Mouse (Mus musculus): ENCODE measurements at regions not wholly inside any gene's neighbourhood (a gene's known extent, or its start where the extent isn't known, plus 50 kb on each side); places are given as distances from the start of the nearest gene placed in this dataset.

DNA sequence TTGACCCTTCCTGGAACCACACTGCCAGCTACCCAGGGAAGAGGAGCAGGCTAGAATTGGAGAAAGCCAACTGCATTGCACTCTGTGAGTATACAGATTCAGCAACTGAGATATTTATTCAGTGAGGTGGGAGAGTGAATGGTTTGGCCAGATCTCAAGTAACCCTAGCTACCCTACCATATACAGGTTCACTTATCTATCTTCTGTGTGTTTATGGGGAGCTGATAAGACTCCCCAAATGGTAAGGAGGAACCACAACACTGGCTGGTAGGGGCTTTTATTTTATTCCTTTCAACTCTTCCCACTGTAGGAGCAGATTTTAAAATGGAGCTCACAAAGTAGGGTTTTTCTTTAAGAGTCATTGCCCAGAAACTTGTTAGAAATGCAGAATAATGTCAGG, 62.9 kb downstream of the Arrdc3 start:
- Histone ChIP-seq H3K4me3 (ENCODE audit: insufficient read depth, low read length) (no peak overlapping the region), H3K27ac (ENCODE audit: insufficient read depth, low read length) (peak overlapping the region; percentile 65), H3K4me1 (ENCODE audit: control insufficient read depth, insufficient read depth, low read length) (no peaks in the 10 kb centered on the region)
- TF ChIP-seq CTCF (IDR thresholded peaks at IDR 0.05; ENCODE audit: extremely low read depth, insufficient read depth, low read length) (no peak), POLR2A (IDR thresholded peaks at IDR 0.05; ENCODE audit: extremely low read depth, insufficient read depth, low read length) (no peak)

DNA sequence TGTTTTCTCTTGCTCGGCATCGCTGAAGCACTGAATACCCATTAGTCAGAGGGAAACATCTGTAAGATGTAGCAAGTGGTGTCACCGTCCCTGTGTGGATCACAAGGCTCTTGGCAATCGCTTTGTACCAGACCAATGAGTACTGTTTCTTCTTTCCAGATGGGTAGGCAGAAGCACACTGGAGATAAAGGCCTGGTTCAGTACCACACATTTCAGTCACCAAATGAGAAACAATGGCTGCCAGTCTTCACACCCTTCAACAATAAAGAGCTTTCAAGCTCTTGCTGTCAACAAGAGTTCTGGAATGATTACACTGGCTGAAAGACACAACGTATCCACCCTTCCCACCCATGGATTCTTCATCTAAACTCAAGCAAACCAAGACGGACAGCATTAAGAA, 64.5 kb downstream of the Arrdc3 start:
- Histone ChIP-seq H3K27ac (ENCODE audit: insufficient read depth, low read length) (no peak overlapping the region; the same call in 1 of the 2 replicates), H3K4me3 (ENCODE audit: insufficient read depth, low read length) (no peak overlapping the region), H3K4me1 (ENCODE audit: control insufficient read depth, insufficient read depth, low read length) (no peaks in the 10 kb centered on the region)
- no peak for TF ChIP-seq POLR2A (IDR thresholded peaks at IDR 0.05; ENCODE audit: extremely low read depth, insufficient read depth, low read length)
- TF ChIP-seq CTCF (IDR thresholded peaks at IDR 0.05; ENCODE audit: extremely low read depth, insufficient read depth, low read length): no peak

DNA sequence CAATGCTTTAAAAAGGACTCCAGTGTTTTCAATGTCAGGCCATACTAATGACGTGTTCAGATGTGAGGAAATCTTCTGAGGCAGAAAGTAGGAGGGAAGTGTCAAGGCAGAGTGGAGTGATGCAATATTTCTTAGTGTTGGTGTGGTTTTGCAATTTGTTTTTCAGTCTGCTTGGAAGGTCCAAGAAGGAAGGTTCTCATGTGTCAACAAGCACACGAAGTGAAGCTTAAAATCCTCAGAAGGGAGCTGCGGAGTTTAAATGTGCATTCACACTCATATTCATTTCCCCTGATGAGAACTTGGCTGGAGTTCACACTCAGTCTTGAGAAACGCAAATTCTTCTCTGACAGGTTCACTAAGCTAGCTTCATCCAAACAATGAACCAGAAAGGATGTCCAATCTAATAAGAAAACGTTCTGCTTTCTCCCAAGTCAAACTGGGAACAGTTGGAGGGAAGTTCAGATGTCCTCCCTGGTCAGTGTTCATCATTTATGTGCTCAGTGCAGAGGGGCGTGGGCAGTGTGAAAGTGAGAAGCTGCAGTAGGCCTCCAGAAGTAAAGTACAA, 66.0 kb downstream of the Arrdc3 start:
- TF ChIP-seq POLR2A (IDR thresholded peaks at IDR 0.05; ENCODE audit: extremely low read depth, insufficient read depth, low read length): no peak
- no peak for TF ChIP-seq CTCF (IDR thresholded peaks at IDR 0.05; ENCODE audit: extremely low read depth, insufficient read depth, low read length)
- H3K27ac ChIP-seq (ENCODE audit: insufficient read depth, low read length): peak overlapping the region; percentile 87
- no peak overlapping the region for H3K4me3 ChIP-seq (ENCODE audit: insufficient read depth, low read length)
- no peaks in the 10 kb centered on the region for H3K4me1 ChIP-seq (ENCODE audit: control insufficient read depth, insufficient read depth, low read length)

DNA sequence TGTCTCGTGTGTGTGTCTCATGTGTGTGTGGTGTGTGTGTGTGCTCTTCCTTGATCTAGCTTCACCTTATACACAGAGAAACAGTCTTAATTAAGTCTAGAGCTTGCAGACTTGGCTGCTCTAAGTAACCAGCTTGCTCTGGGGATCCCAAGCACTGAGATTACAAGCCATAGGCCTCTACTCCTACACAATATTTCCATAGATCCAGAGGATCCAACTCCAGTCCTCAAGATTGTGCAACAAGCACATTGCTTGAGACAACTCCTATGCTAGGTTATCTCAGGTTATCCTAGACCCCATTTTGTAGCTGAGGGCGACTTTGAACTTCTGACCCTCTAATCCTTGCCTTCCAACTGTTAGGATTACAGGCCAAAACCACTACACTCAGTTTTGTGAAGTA, 67.1 kb downstream of the Arrdc3 start:
- TF ChIP-seq POLR2A (IDR thresholded peaks at IDR 0.05; ENCODE audit: extremely low read depth, insufficient read depth, low read length) (no peak), CTCF (IDR thresholded peaks at IDR 0.05; ENCODE audit: extremely low read depth, insufficient read depth, low read length) (no peak)
- H3K4me1 ChIP-seq (ENCODE audit: control insufficient read depth, insufficient read depth, low read length): no peaks in the 10 kb centered on the region
- H3K27ac ChIP-seq (ENCODE audit: insufficient read depth, low read length): 0 out of 2 replicates have a peak overlapping the region, but pooled peaks have one; percentile 35
- no peak overlapping the region for H3K4me3 ChIP-seq (ENCODE audit: insufficient read depth, low read length)

DNA sequence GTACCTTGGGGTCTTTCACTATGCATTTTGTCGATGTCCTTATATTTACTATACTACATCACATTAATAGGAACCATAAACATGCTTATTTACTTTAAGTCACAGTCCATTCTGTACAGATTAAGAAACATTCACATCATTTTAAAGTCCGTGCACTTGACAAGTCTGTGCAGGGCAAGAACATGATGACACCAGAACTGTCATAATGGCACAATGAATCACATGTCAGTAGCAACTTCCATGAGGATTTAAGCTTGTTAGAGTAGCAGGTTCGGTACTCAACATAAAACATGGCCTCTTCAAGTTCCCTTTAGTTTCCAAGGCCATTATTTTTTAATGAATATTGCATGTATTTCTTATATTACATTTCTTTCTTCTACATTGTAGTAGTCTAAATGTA, 67.6 kb downstream of the Arrdc3 start:
- Histone ChIP-seq H3K27ac (ENCODE audit: insufficient read depth, low read length) (no peak overlapping the region), H3K4me1 (ENCODE audit: control insufficient read depth, insufficient read depth, low read length) (no peaks in the 10 kb centered on the region), H3K4me3 (ENCODE audit: insufficient read depth, low read length) (no peak overlapping the region)
- TF ChIP-seq CTCF (IDR thresholded peaks at IDR 0.05; ENCODE audit: extremely low read depth, insufficient read depth, low read length): no peak
- no peak for TF ChIP-seq POLR2A (IDR thresholded peaks at IDR 0.05; ENCODE audit: extremely low read depth, insufficient read depth, low read length)

DNA sequence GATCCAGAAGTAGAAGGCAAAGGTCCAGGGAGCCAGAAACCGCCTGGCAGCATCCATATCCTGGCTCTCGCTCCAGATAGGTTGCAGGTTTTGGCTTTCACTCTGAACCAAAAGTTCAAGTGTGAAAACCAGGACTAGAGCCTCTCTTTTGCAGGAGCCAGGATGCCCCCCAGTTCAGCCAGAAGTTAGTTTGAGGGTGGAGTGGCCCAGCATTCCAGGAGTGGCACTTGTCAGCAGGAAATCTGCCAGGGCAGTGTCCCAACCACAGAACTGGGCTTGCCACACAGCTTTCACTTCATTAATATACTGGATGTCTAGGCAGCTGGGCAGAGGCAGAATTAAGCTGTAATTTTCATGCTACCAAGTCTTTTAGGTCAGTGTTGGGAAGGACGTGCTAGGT, 68.1 kb downstream of the Arrdc3 start:
- Histone ChIP-seq H3K27ac (ENCODE audit: insufficient read depth, low read length) (0 out of 2 replicates have a peak overlapping the region, but pooled peaks have one; percentile 6), H3K4me1 (ENCODE audit: control insufficient read depth, insufficient read depth, low read length) (no peaks in the 10 kb centered on the region), H3K4me3 (ENCODE audit: insufficient read depth, low read length) (no peak overlapping the region)
- no peak for TF ChIP-seq POLR2A (IDR thresholded peaks at IDR 0.05; ENCODE audit: extremely low read depth, insufficient read depth, low read length)
- TF ChIP-seq CTCF (IDR thresholded peaks at IDR 0.05; ENCODE audit: extremely low read depth, insufficient read depth, low read length): no peak

DNA sequence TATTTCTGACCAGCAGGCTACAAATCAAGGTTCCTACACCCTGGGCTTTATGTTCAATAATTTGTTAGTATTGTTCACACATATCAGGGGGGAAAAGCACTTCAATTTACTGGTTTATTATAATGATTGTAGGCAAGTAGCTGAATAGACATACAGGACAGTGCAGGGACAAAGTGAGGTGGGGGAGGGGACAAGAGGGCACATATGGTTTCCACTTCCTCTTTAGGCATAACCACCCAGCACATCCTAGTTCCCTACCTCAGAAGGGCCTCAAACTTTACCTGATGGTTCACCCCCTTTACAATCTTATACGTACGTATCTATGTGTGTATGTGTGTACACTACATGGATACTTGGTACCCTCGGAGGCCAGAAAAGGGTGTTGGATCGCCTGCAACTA, 69.7 kb downstream of the Arrdc3 start:
- Histone ChIP-seq H3K27ac (ENCODE audit: insufficient read depth, low read length) (no peak overlapping the region), H3K4me1 (ENCODE audit: control insufficient read depth, insufficient read depth, low read length) (no peaks in the 10 kb centered on the region), H3K4me3 (ENCODE audit: insufficient read depth, low read length) (no peak overlapping the region)
- TF ChIP-seq POLR2A (IDR thresholded peaks at IDR 0.05; ENCODE audit: extremely low read depth, insufficient read depth, low read length): no peak
- no peak for TF ChIP-seq CTCF (IDR thresholded peaks at IDR 0.05; ENCODE audit: extremely low read depth, insufficient read depth, low read length)

DNA sequence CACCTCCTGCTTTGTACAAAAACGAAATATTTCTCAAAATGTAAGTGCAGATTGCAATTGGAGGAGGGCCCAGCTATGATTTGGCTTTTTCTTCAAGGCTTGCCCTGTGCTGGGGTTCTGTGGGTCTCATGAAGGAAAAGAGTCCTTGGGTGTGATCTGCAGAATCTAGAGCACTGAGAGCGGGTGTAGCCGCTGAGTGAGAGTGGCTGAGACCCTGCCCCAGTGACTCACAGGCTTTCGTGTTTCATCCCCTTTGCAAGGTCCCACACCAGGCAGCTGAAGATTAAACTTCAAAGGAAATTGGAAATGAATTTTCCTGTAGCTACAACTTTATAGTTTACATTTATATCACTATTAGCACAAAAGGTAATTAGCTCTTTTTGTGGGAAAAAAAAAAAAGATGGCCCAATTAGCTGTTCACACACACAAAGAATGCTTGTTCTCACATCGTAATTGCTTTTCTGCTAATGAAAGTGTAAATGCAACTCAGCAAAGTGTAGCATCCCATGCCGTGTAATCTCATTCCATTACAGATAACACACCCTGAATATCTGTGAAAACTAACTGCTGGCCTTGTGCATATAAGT, 71.0 kb downstream of the Arrdc3 start:
- no peaks in the 10 kb centered on the region for H3K4me1 ChIP-seq (ENCODE audit: control insufficient read depth, insufficient read depth, low read length)
- no peak for TF ChIP-seq POLR2A (IDR thresholded peaks at IDR 0.05; ENCODE audit: extremely low read depth, insufficient read depth, low read length)
- no peak for TF ChIP-seq CTCF (IDR thresholded peaks at IDR 0.05; ENCODE audit: extremely low read depth, insufficient read depth, low read length)
- H3K4me3 ChIP-seq (ENCODE audit: insufficient read depth, low read length): no peak overlapping the region
- no peak overlapping the region for H3K27ac ChIP-seq (ENCODE audit: insufficient read depth, low read length)

DNA sequence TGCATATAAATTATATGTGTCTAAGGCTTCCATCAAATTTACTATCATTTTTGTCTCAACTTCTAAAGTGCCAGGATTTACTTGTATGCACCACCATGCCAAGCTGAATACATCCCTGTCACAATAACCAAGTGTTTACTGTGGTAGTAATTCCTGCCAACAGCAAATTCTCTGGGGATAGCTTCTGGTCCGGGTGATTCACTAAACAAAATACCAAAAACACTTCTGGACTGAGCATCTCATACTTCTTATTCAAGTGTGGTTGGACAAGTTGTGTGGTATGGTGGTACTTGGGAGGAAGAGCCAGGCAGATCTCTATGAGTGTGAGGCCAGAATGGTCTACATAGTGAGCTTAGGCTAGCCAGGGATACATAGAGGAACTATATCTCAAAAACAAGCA, 73.8 kb downstream of the Arrdc3 start:
- no peak for TF ChIP-seq CTCF (IDR thresholded peaks at IDR 0.05; ENCODE audit: extremely low read depth, insufficient read depth, low read length)
- TF ChIP-seq POLR2A (IDR thresholded peaks at IDR 0.05; ENCODE audit: extremely low read depth, insufficient read depth, low read length): no peak
- H3K4me1 ChIP-seq (ENCODE audit: control insufficient read depth, insufficient read depth, low read length): no peaks in the 10 kb centered on the region
- no peak overlapping the region for H3K27ac ChIP-seq (ENCODE audit: insufficient read depth, low read length)
- no peak overlapping the region for H3K4me3 ChIP-seq (ENCODE audit: insufficient read depth, low read length)

DNA sequence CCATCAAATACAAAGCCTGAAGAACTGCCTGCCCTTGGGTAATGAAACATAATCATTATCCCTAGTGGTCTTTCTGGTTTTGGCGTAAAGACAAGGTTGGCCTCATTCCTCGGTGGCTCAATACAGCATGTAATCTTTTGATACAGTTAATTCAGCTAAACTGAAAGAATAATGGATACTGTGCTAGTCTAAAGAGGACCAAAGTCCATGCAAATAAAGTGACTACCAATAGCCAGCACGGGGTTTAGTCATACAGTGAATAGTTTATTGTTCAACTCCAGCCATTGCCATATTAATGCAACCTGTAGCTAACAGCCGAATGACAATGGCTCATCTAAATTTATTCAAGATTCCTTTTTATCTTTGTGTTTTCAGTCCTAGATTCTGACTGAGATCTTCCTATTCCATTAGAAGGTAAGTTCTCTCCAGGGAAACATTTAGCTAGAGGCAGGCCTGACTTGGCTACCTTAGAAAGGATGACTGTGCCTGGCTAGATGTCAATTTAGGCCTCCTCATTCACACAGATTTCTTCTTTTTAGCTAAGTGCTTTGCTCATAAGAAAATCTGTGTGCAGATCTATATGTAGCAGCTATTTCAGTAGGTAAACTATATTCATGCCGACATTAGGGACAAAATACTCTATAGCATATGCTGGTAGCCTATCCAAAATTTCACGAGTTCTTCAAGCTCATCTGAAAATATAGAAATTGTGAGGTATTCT, 74.4 kb downstream of the Arrdc3 start:
- Histone ChIP-seq H3K4me1 (ENCODE audit: control insufficient read depth, insufficient read depth, low read length) (no peaks in the 10 kb centered on the region), H3K4me3 (ENCODE audit: insufficient read depth, low read length) (no peak overlapping the region), H3K27ac (ENCODE audit: insufficient read depth, low read length) (no peak overlapping the region)
- TF ChIP-seq POLR2A (IDR thresholded peaks at IDR 0.05; ENCODE audit: extremely low read depth, insufficient read depth, low read length) (no peak), CTCF (IDR thresholded peaks at IDR 0.05; ENCODE audit: extremely low read depth, insufficient read depth, low read length) (no peak)

All from cortical plate, adult 2 months (tissue).